Mouse (Mus musculus) left cerebral cortex, adult 11 months (tissue): ENCODE measurements around the gene Chchd6.

Source experiments
- DNase-seq: peaks from one replicate; pipeline ENCODE4 v3.0.0; 2022; ENCODE audit warnings: low spot score

The Chchd6 gene

DNA sequence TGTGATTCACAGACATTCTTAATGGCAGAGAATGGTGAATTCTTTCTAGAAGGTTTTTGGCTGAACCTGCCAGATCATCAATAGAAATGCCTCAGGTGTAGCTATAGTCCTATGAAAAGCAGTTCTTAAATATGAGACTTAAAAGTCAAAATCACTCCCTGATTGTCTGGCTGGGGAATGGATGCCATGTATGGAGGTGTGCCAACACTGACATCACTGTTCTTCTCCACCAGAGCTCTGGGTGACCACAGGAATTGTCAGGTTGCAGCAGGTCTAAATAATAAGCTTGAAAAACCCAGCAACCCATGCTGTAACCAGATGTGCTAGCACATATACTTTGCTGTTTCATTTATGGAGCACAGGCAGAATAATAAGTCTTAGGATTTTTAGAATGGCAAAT lies 87.2 kb downstream of the Chchd6 start:
- no peak for DNase-seq

DNA sequence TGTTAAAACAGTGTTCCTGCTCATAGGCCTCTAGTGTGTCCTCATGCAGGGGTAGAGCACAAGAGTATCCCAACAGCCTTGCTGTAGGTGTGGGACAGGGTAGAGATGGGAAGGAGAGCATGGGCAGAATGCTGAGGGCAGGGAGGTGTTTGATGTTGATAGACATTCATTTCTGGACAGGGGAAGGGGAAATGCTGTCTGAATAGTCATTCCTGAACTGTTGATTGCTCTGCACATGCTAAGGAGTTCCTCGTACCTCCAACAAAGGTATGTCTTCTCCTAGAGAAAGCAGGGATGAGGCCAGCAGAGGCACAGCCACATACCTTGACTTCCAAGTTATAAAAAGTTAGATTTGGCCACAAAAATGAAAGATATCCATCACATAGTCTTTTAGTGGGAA lies 95.5 kb downstream of the Chchd6 start:
- no peak for DNase-seq

DNA sequence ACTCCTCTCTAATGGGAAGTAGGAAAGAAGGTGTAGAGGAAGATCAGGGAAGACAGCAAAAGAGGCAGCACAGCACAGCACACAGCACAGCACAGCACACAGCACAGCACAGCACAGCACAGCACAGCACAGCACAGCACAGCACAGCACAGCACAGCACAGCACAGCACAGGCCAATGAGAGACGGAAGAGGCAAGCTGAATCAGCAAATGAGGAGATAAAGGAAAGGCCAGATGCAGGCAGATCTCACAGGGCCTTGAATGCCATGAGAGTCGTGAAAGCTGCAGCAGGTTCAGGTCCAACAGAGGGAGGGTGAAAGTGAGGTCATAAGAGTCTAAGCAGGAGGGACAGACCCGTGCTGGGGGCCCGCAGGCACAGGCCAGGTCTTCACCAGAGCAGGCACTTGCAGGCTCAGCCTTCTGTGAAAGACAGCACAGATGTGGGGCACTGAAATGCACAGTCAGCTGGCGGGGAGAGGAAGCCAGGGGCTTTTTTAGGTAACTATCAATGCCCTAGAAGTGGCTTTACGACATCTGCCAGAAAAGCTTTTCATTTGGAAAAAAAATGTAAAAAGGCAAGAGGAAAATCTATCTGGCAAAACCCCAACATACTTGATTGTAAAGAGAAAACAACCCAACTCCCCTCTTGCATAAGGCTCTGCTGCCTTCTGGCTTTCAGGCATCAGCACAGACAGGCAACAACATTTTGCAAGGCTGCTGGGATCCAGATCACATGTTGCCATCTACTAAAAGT lies 96.5 kb downstream of the Chchd6 start:
- DNase-seq = peak; percentile 31

DNA sequence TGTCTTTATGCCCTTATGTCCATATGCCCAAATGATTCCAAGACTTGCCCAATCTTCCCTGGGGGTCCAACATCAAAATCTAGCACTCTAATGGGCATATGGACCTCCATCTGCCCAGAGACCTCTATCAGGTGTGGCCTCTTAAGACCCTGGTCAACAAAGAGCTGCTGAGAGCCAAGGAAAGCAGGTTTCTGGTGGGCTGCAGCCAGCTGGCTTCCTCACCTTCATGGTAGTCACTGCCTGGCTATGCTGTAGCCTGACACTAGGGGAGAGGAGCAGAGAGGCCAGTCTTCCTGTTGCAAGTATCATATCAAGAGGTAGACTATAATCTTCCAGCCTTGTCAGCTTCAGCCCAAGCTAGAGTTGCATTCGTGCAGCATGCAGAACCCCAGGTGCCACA lies 98.5 kb downstream of the Chchd6 start:
- no peak for DNase-seq

DNA sequence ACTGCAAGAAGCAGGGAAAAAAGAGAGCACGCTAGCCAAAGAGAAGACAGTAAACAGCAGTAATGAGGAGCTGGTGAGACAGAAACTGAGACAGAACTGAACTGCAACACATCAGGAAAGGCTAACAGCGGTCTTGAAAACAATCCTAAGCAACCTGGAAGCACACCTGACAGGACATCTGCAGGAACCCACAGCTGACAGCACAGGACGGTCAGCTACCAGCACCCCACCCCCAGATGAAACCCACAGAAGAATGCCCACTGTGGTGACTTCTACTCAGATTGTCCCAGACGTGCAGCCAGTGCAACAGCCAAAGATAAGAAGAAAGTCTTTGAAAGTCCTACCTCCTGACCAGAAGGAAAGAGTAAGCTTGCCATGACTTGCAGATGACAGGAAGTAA lies 103.1 kb downstream of the Chchd6 start:
- DNase-seq = no peak

DNA sequence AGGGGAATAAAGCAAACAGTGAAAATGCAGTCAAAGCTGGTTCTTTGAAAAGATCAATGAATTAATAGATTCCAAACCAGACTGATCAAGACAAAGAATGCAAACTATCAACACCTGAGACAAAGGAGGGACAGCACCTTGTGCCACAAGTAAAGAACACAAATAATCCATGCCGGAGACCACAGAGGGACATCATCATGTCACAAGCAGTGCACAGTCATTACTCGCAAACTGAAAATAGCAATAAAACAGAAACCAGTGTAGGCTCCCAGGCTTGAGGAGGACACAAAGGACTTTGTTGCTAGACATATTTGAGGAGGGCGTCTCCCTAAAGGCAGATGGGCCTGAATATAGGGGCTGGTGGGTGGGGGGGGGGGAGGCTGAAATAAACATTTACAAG lies 105.1 kb downstream of the Chchd6 start:
- no peak for DNase-seq

DNA sequence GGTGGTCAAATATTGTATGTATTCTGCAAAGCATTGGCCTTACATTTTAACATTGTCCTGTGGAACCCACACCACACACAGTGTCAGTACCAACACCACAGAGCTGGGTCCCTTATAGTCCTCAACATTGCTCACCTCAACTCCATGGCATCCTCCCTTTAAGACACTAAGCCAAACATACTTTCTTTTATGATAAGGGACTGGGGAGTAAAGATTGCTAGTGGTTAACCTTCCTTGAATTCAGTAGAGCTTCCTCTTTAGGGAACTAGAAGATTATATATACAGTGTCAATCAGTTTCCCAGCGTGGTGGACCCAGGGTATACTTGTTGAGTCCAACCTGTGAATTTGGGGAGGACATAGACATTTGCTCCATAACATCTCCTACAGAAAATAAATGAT lies 105.9 kb downstream of the Chchd6 start:
- no peak for DNase-seq

DNA sequence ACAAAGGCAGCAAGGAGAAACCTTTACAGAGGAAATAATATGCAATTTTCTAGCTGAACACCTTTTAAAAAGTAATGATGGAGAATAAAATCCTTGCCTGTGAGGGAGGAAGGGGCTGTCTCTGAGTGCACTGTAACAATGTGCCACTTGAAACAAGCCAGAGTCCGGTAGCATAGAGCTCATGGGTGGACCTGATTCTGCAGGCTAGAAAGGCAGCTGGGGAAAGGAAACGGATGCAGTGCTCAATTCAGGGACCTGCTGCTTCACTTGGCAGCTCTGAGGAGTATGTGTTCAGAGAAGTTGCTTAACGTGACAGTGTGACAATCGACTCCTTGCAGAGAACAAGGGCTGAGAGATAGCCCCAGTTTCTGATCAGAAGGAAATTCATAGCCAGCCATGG lies 109.4 kb downstream of the Chchd6 start:
- DNase-seq = no peak

DNA sequence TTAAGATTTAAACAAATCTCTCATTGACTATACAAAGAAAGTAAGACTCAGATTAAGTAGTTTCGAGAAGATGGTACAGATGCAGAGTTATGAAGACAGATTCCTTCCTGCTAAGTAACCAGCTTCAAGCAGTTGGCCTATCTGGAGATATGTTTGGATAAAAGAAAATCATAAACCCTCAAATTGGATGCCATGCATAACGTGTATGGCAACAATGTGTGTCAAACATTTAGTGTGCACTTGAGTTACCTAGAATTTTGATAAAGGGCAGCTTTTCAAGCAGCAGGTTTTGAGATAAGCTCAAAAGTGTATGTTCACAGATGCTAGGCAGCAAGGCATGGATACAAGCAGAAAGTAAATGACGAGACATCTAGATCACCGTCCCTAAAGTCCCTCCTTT lies 114.3 kb downstream of the Chchd6 start:
- DNase-seq = no peak

DNA sequence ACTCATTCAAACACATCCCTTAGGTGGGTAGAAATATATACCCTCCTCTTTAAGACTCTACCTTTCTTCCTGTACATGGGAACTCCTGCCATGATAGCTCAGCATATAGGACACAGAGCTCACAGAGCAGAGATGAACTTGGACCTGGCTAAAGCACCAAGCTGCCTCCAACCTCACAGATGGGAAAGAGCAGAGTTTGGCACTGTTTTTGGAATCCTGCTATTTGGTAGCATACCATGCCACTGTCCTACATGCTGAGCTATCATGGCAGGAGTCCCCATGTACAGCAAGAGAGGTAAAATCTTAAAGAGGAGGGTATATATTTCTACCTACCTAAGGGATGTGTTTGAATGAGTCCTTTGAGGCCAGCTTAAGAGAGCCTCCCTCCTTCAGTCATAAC lies 127.5 kb downstream of the Chchd6 start:
- DNase-seq = no peak

DNA sequence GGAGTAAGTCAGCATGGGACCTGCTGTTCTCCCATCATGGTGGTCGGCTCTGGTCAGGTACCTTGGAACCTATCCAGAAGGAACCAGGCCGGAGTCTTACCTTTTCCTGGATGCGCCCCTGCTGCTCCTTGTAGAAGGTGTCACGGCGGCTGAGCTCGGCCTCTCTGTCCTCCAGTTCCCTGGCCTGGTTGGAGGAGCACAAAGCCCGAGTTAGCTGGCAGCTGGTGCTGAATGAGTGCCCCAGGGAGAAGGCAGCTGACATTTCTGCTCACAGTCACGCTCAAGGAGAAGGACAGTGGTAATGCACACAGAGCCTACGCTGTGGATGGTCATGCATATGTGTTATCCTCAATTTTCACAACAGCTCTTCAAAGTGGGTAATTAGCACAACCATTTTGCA lies 128.2 kb downstream of the Chchd6 start:
- no peak for DNase-seq

DNA sequence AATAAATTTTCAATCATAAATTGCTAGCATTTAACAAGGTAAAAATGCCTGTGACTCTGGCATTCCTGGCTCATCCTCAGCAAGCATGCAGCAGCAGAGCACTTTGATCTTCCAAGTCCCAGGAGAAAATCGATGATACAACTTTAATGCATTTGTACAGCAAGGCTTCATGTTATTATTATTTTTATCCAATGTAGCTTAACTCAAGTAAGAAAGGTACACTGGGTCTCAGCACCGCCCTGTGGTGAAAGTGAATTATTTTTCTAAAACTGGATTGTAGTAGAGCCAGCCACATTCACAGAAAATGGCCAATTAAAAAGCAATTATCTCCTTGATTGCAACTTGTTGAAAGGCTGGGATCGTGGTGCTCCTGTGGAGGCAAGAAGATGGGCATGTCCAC lies 128.6 kb downstream of the Chchd6 start:
- DNase-seq = no peak

DNA sequence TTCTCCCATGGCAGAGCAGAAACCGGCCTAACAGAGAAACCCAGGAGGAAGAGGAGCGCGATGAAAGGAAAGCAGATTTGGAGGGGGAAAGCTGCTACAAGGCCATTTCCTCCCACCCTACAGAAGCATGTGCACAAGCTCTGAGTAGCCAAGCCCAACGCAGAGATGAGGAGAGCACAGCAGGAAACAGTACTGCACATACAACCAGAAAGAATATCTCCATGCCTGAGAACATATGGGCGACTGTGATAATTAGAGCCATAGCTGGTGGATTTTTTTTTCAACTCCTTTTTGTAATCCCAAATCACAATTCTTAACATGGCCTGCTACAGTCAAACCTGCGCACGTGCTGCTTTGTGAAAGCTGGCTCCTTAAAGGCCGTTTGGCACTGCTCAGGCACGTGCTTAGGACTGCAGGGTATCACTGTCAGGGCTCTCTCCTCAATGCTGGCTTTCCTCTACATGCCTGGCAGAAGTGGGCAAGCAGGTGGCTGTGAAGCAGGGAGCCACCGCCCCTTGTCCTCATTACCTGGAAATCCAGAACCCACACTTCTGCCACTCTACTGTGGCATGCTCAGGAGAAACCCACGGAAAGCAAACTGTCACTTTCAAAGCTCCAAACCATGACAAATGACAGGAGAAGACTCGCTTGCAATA lies 129.3 kb downstream of the Chchd6 start:
- DNase-seq = no peak

DNA sequence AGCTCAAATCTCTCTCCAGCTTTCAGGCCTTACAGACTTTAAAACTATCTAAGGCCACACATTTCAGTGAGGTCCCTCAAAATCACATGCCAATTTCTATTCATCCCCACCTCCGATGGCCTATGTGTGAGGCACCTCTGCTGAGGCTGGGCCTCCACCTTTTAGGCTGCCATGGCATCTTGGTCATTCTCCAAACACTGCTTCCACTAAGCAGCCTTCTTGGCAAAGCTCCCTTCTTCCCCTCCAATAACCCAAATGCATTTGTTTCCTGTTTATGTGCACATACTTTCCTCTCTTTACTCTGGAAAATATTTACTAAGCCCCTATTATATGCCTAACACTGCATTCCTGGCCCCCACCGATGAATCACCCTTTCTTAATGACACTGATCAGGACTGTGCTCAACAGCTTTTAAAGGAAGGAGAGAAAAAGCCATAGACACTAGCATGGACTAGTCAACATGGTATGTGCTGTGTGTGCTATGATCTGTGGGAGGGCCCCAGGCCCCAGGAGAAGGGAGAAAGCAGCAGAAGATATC lies 133.2 kb downstream of the Chchd6 start:
- no peak for DNase-seq

DNA sequence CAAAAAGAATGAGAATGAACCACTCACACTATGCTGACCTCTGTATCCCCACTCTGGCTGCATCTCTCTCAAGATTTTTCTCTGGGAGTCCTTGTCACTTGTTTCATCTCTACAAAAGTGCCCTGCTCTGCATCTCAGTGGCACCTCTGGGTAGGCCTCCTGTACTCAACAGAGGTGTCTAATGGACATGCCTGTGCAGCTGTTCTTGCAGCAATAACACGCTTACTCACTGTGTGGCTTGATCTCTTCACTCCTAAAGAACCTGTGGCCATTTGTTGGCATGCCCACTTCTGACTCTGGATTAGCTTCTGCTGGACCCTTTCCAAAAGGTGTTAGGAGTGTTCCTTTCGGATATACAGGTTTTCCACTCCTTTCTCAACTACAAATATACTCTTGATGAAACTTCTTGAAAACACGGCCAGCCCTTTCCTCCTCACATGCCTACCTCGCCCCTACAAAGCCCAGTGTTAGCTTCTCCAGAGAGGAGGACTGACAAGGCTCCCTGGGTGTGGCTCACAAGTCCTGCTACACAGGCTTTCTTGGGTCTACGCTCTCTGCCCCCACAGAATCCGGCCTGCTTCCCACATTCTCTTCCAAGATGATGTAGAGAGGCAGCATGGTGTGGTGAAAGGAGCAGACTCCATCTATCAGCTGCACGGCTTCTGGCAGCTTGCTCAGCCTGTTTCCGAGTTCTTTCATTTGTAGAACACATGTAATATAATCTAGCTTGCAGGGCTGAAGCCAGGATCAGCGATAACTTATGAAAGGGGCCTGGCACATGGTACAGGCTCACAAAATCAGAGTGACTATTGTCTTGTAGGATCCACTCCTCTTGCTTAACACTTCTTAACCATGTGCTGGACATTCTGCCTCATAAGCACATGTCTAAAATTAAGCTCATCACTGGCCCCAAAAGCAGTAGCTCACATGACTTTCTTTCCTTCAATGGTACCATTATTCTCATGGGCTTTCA lies 133.9 kb downstream of the Chchd6 start:
- DNase-seq = no peak

DNA sequence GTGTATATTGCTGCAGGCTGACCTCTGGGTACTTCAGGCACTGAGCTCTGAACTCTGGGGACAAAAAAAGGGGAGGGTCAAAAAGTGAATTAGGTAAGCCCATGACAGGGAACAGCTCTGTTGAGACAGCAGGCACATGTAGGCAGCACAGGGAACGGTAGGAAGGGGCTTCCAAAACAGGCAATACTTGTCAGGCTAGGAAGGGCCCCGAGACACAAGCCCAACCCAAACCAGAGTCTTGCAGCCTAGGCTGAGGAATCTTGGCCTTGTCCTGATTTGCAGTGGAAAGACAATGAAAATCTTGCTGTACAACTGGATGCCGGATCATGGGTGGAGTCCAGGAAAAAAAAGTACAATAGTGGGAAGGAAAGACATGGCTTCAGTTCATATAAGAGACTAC lies 135.8 kb downstream of the Chchd6 start:
- DNase-seq = no peak

DNA sequence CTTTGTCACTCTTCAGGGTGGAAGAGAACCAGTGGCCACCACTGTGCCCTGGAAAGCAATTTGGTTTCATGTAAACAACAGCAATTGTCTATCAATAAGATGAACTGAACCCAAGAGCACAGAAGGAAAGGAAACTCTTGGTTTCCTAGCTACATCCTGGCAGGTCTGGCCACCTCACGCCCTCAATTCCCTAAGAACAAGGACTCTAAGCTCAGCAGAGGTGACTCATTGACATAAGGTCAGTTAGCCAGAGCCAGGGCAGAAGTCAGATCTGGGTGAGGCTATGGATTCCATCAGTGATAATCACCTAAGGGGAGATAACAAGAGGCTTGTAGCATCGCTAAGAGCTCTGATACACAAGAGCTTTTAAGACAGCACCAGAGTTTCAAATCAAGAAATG lies 137.9 kb downstream of the Chchd6 start:
- DNase-seq = no peak

DNA sequence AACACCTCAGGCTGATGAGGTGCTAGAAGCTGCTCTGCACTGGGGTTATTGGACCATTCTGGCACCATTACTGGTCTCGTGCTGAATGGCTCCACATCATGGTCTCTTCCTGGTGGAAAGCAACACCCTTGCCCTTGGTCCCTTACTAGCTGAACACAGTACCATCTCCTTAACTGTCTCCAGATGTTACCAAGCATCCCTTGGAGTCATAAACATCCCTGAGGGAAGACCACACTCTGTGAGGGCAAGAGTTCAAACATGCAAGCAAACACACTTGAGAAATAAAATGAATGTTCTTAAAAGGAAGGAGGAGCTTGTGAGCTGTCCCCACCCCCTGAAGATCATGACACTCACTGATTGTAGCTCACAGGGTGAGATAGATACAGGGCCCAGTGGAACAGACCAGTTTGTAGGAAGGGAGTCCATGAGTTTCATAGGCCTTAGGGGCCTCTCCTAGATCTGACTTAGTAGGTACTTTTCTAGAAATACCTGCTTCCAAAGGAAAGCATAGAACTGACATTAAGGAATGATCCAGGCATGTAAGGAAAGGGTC lies 139.0 kb downstream of the Chchd6 start:
- DNase-seq = no peak

DNA sequence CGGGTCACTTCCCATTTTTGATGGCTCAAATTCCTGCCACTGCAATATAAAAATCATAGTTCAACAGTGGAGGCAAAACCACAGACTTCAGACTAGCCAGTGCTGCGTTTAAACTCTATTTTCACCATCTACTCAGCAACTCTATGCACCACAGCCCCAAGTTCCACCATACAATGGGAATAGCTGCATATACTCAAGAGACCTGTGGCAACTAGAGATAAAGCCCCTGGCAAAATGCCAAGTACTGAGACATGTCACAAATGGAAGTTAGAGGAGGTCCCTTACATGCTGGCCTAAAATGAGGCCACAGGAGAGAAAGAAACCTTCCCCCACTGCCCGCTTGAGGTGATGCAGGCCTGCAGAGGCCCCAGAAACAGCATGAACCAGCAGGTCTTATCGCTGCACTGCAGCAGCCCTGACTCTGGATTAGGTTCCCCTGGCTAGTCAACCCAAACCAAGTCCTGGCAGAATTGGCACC lies 139.9 kb downstream of the Chchd6 start:
- no peak for DNase-seq

DNA sequence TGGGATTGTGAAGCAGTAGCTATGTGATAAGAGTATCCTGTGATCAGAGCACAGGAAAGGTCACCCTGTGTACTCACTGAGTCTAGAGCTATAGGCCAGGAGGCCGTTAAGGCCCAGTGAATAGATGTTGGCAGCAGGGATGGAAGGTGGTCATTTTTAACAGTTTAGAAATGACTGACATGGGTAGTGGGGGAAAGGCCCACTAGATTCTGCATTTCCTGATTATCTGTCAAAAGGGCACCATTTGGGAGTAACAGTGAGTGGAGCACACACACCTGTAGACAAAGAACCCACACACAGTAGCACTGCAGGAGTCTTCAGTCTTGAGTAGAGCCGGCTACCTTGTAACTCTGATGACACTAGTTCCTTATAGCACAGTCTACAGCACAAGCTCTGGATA lies 141.0 kb downstream of the Chchd6 start:
- DNase-seq = no peak

DNA sequence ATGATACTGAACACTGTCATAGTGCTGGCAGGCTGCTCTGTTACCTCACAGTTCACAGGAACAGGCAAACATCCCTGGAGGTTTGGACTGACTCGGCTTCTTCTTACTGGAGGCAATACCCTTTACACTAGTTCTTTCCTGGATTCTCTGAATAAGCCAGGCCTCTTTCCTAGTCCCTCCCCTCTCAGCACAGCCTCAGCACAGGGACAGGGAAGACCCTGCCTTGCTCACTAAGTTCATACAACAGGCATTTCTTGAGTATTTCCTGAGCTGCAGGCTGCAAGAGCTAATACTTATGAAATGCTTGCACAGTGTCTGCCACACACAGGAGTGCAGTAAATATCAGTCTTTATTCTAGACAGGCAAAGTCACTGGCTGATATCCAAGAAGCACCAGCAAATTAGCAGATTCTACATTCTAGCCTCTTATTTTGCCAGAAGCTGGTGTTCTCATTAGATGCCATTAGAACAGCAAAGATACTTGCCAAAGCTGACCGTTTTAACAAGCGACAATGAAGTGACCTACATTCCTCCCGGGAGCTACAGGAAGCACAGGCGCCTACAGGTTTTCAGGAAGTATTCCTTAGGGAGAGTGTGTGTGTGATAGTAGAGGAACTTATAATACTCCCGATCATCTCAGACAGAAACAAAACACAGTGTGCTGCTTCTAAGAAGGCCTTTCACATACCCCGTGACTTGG lies 142.3 kb downstream of the Chchd6 start:
- peak; percentile 35 for DNase-seq
